Mouse (Mus musculus) MEL-GATA-1-ER (cell line): ENCODE results near the gene Olfr205.
"Not testable (repeated sequence)": the region's sequence is repeated elsewhere in the genome, so short reads cannot be mapped to it uniquely, and the experiment has no call there.

Experiments
- DNase-seq: peaks from one replicate; pipeline ENCODE4 v3.0.0-alpha.2; 2012; ENCODE audit warnings: low read depth; ENCODE audit errors: extremely low read depth

Olfr205 gene

DNA sequence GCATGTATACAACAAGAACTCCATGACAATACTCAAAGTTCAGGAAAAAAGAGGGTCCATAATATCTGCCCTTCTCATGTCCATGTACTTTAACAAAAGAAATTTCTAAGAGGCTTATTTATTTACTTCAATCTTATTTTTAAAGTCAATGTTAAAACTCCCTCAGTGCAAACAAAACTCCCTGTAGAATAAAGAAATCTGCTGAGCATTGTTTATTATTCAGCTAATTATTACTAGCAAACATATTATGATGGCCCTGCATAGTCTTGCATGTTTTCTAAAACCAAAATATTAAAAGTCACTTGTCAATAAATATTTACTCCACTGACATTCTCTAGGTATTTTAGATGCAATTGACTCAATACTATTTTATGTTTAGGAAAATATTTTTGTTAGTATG is at the start of gene Olfr205:
Olfr205 (minus strand) TSS at position 101 of the 400 bp plus-strand sequence.
- DNase-seq, result no peak

DNA sequence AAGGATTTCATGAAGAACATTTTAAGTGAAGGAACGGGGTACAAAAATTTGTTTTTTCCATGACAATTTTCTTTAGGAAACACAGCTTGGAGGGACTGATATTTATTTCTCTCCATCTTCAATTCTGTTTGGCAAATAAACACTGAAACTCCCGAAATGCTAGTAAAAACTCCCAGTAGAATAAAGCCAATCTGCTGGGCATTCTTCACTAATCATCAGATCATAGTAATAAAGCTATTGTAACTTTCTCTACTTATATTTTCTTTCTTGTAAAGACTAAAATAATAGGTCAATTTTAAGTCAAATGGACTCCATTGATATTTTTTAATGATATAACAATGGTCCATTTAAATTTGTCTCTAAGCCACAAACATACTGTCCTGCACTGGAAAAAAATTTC is 33.0 kb upstream of the Olfr205 start, which contains the start of gene Olfr209:
Olfr209 (minus strand) TSS at position 101 of the 400 bp plus-strand sequence.
- no peak for DNase-seq

DNA sequence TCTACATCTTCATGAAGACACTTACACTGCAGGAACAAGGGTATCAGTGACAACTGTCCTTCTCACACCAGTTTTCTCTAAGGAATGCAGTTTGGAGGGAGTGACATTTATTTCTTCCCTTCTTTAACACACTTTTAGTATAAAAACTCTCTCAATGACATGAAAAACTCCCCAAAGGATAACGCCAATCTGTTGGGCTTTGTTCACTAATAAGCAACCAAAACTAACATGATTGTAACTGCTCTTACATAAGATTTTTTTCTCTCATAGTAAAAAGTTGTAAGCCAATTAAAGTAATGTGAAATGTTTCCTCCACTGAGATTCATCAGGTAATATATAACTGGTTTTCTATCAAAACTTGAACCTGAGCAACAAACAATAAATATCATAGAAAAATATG is 18.2 kb upstream of the Olfr205 start, which contains the start of gene Olfr206:
Olfr206 (minus strand) TSS at position 101 of the 400 bp plus-strand sequence.
- no peak for DNase-seq

DNA sequence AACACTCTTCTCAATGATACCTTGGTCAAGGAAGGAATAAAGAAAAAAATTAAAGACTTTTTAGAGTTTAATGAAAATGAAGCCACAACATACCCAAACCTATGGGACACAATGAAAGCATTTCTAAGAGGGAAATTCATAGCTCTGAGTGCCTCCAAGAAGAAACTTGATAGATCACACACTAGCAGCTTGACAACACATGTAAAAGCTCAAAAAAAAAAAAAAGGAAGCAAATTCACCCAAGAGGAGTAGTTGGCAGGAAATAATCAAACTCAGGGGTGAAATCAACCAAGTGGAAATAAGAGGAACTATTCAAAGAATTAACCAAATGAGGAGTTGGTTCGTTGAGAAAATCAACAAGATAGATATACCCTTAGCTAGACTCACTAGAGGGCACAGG is 7.7 kb downstream of the Olfr205 start:
- DNase-seq, result not testable (repeated sequence)

- DNase-seq, result no peak
These were observed 12.8 kb downstream of the Olfr205 start, which contains the start of gene Olfr204 for GRCm38 (mm10) chr16:59318148-59318547. Gene Olfr204, minus strand, starts transcription at chr16:59318248.

- no peak for DNase-seq
These were observed 32.4 kb downstream of the Olfr205 start, which contains the start of gene Olfr203 for GRCm38 (mm10) chr16:59298581-59298980. Gene Olfr203, plus strand, starts transcription at chr16:59298881.

DNA sequence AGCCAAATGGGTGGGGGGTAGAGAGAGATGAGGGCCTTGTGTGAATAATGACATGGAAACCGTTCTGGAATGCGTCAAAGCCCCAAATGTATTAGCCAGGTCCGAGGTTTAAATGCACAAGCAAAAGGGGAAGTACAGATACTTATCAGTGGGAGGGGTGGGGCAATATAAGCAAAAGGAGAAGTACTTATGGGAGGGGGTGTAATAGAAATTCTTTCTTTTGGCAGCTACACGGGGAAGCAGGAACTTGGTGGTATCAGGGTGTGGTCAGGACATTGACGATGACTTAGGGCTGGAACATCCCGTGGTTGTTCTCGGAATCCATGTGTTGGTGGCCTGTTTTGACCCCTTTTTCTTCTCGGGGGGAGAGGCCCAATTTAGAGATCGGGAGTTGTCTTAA is 43.4 kb downstream of the Olfr205 start:
- peak; percentile 68 for DNase-seq

- no peak for DNase-seq
These were observed 44.2 kb downstream of the Olfr205 start, which contains the start of gene Olfr202 for GRCm38 (mm10) chr16:59286693-59287092. Gene Olfr202, minus strand, starts transcription at chr16:59286793.

DNA sequence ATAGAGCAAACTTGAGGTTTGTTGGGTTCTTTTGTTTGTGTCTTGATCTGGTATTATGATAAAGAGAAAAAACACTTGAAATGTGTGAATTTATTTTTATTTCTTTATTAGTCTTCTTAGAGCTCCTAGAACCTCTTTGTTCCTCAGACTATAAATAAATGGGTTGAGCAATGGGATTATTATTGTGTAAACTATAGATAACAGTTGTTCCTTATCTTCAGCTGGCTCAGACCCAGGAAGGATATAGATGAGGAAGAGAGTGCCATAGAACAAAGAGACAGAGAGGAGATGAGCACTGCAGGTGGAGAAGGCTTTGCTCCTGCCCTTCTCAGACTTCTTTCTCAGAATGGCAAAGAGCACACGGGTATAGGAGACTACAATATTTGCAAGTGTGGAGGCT is 47.5 kb downstream of the Olfr205 start:
- DNase-seq, result no peak

- DNase-seq, result peak; percentile 50
These were observed 50.4 kb downstream of the Olfr205 start for GRCm38 (mm10) chr16:59280542-59280941.
